Mouse (Mus musculus) lung, embryonic 16.5 days (tissue): ENCODE data around the gene Hmgn1. TPM values are rescaled to one million over a fixed set of nuclear protein-coding genes. Genes with fewer than 3 reads are reported as not detected.
"Not testable (repeated sequence)": the region's sequence is repeated elsewhere in the genome, so short reads cannot be mapped to it uniquely, and the experiment has no call there.

ENCODE experiments used
- ATAC-seq: fragments of 200-750 bp; cut with Nextera tagmentation; 2 replicates; pipeline ENCODE4 v1.8.0; 2017; ENCODE audit warnings: low read depth, mild to moderate bottlenecking, moderate library complexity
- H3K27ac ChIP-seq: fragments of 300-500 bp; sonication (generic); 2 replicates; pipeline ENCODE4 v1.5.1; 2014; ENCODE audit warnings: mild to moderate bottlenecking, control low read depth, low read length
- H3K27me3 ChIP-seq: fragments of 300-500 bp; sonication (generic); 2 replicates; pipeline ENCODE4 v1.6.1; 2014; ENCODE audit warnings: low read depth, low read length, mixed read lengths; ENCODE audit not compliant: control insufficient read depth, insufficient read depth
- H3K36me3 ChIP-seq: fragments of 300-500 bp; sonication (generic); 2 replicates; pipeline ENCODE4 v1.6.1; 2014; ENCODE audit warnings: low read length; ENCODE audit not compliant: control insufficient read depth, insufficient read depth
- H3K4me1 ChIP-seq: fragments of 300-500 bp; sonication (generic); replicated peaks from 2 replicates; pipeline ENCODE4 v1.6.1; 2014; ENCODE audit warnings: low read length, mixed read lengths; ENCODE audit not compliant: control insufficient read depth, insufficient read depth
- H3K4me2 ChIP-seq: fragments of 300-500 bp; sonication (generic); 2 replicates; pipeline ENCODE4 v1.6.1; 2014; ENCODE audit warnings: low read depth, low read length, control low read depth
- H3K4me3 ChIP-seq: fragments of 300-500 bp; sonication (generic); 2 replicates; pipeline ENCODE4 v1.5.1; 2014; ENCODE audit warnings: mild to moderate bottlenecking, low read length, control low read depth
- H3K9ac ChIP-seq: fragments of 300-500 bp; sonication (generic); 2 replicates; pipeline ENCODE4 v1.6.1; 2014; ENCODE audit warnings: low read length, control low read depth
- H3K9me3 ChIP-seq: fragments of 300-500 bp; sonication (generic); 2 replicates; pipeline ENCODE4 v1.6.1; 2016; ENCODE audit warnings: low read length; ENCODE audit not compliant: control insufficient read depth
- WGBS: fragments of 180-500 bp; shearing (Covaris S2); extraction: QIAGEN DNeasy Blood & Tissue Kit; methylation state at CpG from one replicate; pipeline ENCODE4 v1.1.7; 2014; 5-methylcytosine and 5-hydroxymethylcytosine counted together
- polyA plus RNA-seq: library from polyadenylated mRNA; unstranded; fragments of >200 nt; fragmentation: Nextera tagmentation; extraction: Ambion mirVana; gene quantifications from 2 replicates; pipeline ENCODE4 v1.2.1, GENCODE M21; 2015

Hmgn1 gene
- polyA plus RNA-seq, 1 experiment from 2014 or later = 671 TPM

GRCm38 (mm10) chr16:96145110-96145800 lies 17.7 kb upstream of the Hmgn1 start, which contains the start of gene Wrb:
TSS of gene Wrb (plus strand) at chr16:96145407.
- Histone ChIP-seq H3K4me2 (peak within 1 kb of the TSS; percentile 88), H3K27me3 (no peaks in the 10 kb centered on the region), H3K36me3 (no peaks in the 10 kb centered on the region), H3K4me3 (peak within 1 kb of the TSS; percentile 86), H3K9me3 (peaks cover 2% of the 10 kb centered on the region; the same call in 1 of the 2 replicates), H3K9ac (peak within 1 kb of the TSS; percentile 74), H3K27ac (peak within 1 kb of the TSS; percentile 49; the same call in 1 of the 2 replicates), H3K4me1 (peaks cover 7% of the 10 kb centered on the region)
- WGBS = under 1% methylated on average over 68 of the region's 68 CpGs
- peak; percentile 97 for ATAC-seq

- not testable (repeated sequence) for H3K36me3 ChIP-seq, H3K9me3 ChIP-seq, H3K4me1 ChIP-seq, H3K27me3 ChIP-seq, H3K9ac ChIP-seq, H3K27ac ChIP-seq
- ATAC-seq = peak; percentile 22; the same call in 1 of the 2 replicates
- 26% methylated on average over 6 of the region's 6 CpGs for WGBS
- H3K4me3 ChIP-seq = peak overlapping the region; percentile 86
- peak overlapping the region; percentile 88 for H3K4me2 ChIP-seq
Measured at GRCm38 (mm10) chr16:96144748-96145109, 17.2 kb upstream of the Hmgn1 start.

- Histone ChIP-seq H3K9ac (peak overlapping the region; percentile 98), H3K27me3 (no peaks in the 10 kb centered on the region), H3K4me2 (peak overlapping the region; percentile 82), H3K27ac (peak overlapping the region; percentile 96), H3K9me3 (no peaks in the 10 kb centered on the region), H3K4me1 (peaks cover 18% of the 10 kb centered on the region), H3K4me3 (peak overlapping the region; percentile 93), H3K36me3 (peaks cover 20% of the 10 kb centered on the region)
- no peak for ATAC-seq
- WGBS = 2% methylated on average over 9 of the region's 9 CpGs
Measured at GRCm38 (mm10) chr16:96128466-96128865, 937 bp upstream of the Hmgn1 start.

GRCm38 (mm10) chr16:96127288-96127656 lies 257 bp downstream of the Hmgn1 start:
- ATAC-seq = peak; percentile 63
- H3K4me1 ChIP-seq = peaks cover 18% of the 10 kb centered on the region
- peak overlapping the region; percentile 91 for H3K4me2 ChIP-seq
- H3K9ac ChIP-seq = peak overlapping the region; percentile 98
- no peaks in the 10 kb centered on the region for H3K9me3 ChIP-seq
- WGBS = 0% methylated on average over 40 of the region's 52 CpGs
- H3K36me3 ChIP-seq = peaks cover 29% of the 10 kb centered on the region
- H3K4me3 ChIP-seq = peak overlapping the region; percentile 93
- no peaks in the 10 kb centered on the region for H3K27me3 ChIP-seq
- H3K27ac ChIP-seq = peak overlapping the region; percentile 86

GRCm38 (mm10) chr16:96126684-96127171 lies 801 bp downstream of the Hmgn1 start:
- H3K4me2 ChIP-seq = peak overlapping the region; percentile 91
- no peak for ATAC-seq
- H3K27ac ChIP-seq = peak overlapping the region; percentile 86
- peak overlapping the region; percentile 98 for H3K9ac ChIP-seq
- H3K4me1 ChIP-seq = peaks cover 18% of the 10 kb centered on the region
- 1% methylated on average over 19 of the region's 19 CpGs for WGBS
- no peaks in the 10 kb centered on the region for H3K9me3 ChIP-seq
- H3K27me3 ChIP-seq = no peaks in the 10 kb centered on the region
- H3K36me3 ChIP-seq = peaks cover 30% of the 10 kb centered on the region
- H3K4me3 ChIP-seq = peak overlapping the region; percentile 93

- H3K27me3 ChIP-seq = no peaks in the 10 kb centered on the region
- H3K9ac ChIP-seq = no peak overlapping the region
- H3K27ac ChIP-seq = no peak overlapping the region
- H3K36me3 ChIP-seq = peaks cover 33% of the 10 kb centered on the region
- no peaks in the 10 kb centered on the region; the same call in 1 of the 2 replicates for H3K4me1 ChIP-seq
- no peak for ATAC-seq
- H3K4me3 ChIP-seq = no peak overlapping the region
- WGBS = 52% methylated on average over 4 of the region's 4 CpGs
- H3K4me2 ChIP-seq = no peak overlapping the region
- H3K9me3 ChIP-seq = no peaks in the 10 kb centered on the region
Measured at GRCm38 (mm10) chr16:96120022-96120623, 7.4 kb downstream of the Hmgn1 start.

- no peak for ATAC-seq
- no peak overlapping the region for H3K27ac ChIP-seq
- no peaks in the 10 kb centered on the region for H3K36me3 ChIP-seq
- no peak overlapping the region for H3K9ac ChIP-seq
- H3K4me1 ChIP-seq = no peaks in the 10 kb centered on the region
- H3K4me3 ChIP-seq = no peak overlapping the region
- no peaks in the 10 kb centered on the region for H3K27me3 ChIP-seq
- WGBS = 52% methylated on average over 4 of the region's 4 CpGs
- no peak overlapping the region for H3K4me2 ChIP-seq
- no peaks in the 10 kb centered on the region for H3K9me3 ChIP-seq
Measured at GRCm38 (mm10) chr16:96114729-96115128, 12.8 kb downstream of the Hmgn1 start.

- H3K27ac ChIP-seq = no peak overlapping the region
- no peaks in the 10 kb centered on the region for H3K36me3 ChIP-seq
- H3K9ac ChIP-seq = no peak overlapping the region
Measured at GRCm38 (mm10) chr16:96112769-96113168, 14.8 kb downstream of the Hmgn1 start.

GRCm38 (mm10) chr16:96110655-96111345 lies 16.7 kb downstream of the Hmgn1 start:
- H3K27me3 ChIP-seq = no peaks in the 10 kb centered on the region
- H3K9me3 ChIP-seq = no peaks in the 10 kb centered on the region
- no peak overlapping the region for H3K4me3 ChIP-seq
- no peaks in the 10 kb centered on the region for H3K4me1 ChIP-seq
- no peak overlapping the region for H3K4me2 ChIP-seq
- no peak overlapping the region for H3K9ac ChIP-seq
- WGBS = 77% methylated on average over 5 of the region's 5 CpGs
- H3K36me3 ChIP-seq = no peaks in the 10 kb centered on the region
- no peak overlapping the region for H3K27ac ChIP-seq
- no peak for ATAC-seq

More at GRCm38 (mm10) chr16:96112769-96113168, 14.8 kb downstream of the Hmgn1 start:
- Histone ChIP-seq H3K4me3 (no peak overlapping the region), H3K27me3 (no peaks in the 10 kb centered on the region), H3K4me1 (no peaks in the 10 kb centered on the region), H3K4me2 (no peak overlapping the region), H3K9me3 (no peaks in the 10 kb centered on the region)
- no peak for ATAC-seq
- 40% methylated on average over 2 of the region's 2 CpGs for WGBS
